Mouse (Mus musculus) cerebellum, postnatal 4 days (tissue): ENCODE results near the gene Zscan29.

ENCODE experiments used
- DNase-seq, 2 experiments: peaks; one replicate each; pipeline ENCODE4 v3.0.0; 2022; ENCODE audit warnings: low spot score in 2 of 2, mixed read lengths in 1 of 2

Gene Zscan29

GRCm38 (mm10) chr2:121170980-121171742 is at the start of gene Zscan29:
Zscan29 (minus strand) TSS chr2:121171125.
- DNase-seq = peak; percentile 76 to 86

GRCm38 (mm10) chr2:121219994-121220393 is 49.1 kb upstream of the Zscan29 start:
- no peak for DNase-seq

- DNase-seq = no peak
Measured at GRCm38 (mm10) chr2:121219177-121219576, 48.3 kb upstream of the Zscan29 start.

- DNase-seq = no peak
Measured at GRCm38 (mm10) chr2:121214491-121214890, 43.6 kb upstream of the Zscan29 start.

- no peak for DNase-seq
Measured at GRCm38 (mm10) chr2:121206541-121206940, 35.6 kb upstream of the Zscan29 start.

GRCm38 (mm10) chr2:121204276-121204675 is 33.4 kb upstream of the Zscan29 start:
- DNase-seq = no peak

GRCm38 (mm10) chr2:121195466-121195865 is 24.5 kb upstream of the Zscan29 start:
- DNase-seq = no peak

GRCm38 (mm10) chr2:121188530-121188929 is 17.6 kb upstream of the Zscan29 start:
- no peak for DNase-seq

GRCm38 (mm10) chr2:121184142-121184541 is 13.2 kb upstream of the Zscan29 start:
- no peak for DNase-seq

GRCm38 (mm10) chr2:121183431-121183830 is 12.5 kb upstream of the Zscan29 start:
- DNase-seq = no peak

- DNase-seq = no peak
Measured at GRCm38 (mm10) chr2:121178828-121179479, 8.0 kb upstream of the Zscan29 start.

GRCm38 (mm10) chr2:121170481-121170971 is 399 bp downstream of the Zscan29 start, which contains the start of gene Tubgcp4:
Tubgcp4 (plus strand) TSS chr2:121170654.
- DNase-seq = no peak

- DNase-seq = peak in 1 of 2 experiments; percentile 8
Measured at GRCm38 (mm10) chr2:121169902-121170301, 1.0 kb downstream of the Zscan29 start.

- DNase-seq = no peak
Measured at GRCm38 (mm10) chr2:121169173-121169572, 1.8 kb downstream of the Zscan29 start.

- no peak for DNase-seq
Measured at GRCm38 (mm10) chr2:121153100-121153499, 17.8 kb downstream of the Zscan29 start.

GRCm38 (mm10) chr2:121149679-121150078 is 21.2 kb downstream of the Zscan29 start:
- DNase-seq = no peak

GRCm38 (mm10) chr2:121142415-121142814 is 28.5 kb downstream of the Zscan29 start:
- no peak for DNase-seq

- no peak for DNase-seq
Measured at GRCm38 (mm10) chr2:121141216-121142035, 29.5 kb downstream of the Zscan29 start.

- peak; percentile 73 to 89 for DNase-seq
Measured at GRCm38 (mm10) chr2:121140018-121140882, 30.7 kb downstream of the Zscan29 start, which contains the start of the genes Adal and Lcmt2. Adal (plus strand) TSS chr2:121140428. Lcmt2 (minus strand) TSS chr2:121140653.

GRCm38 (mm10) chr2:121139266-121140017 is 31.5 kb downstream of the Zscan29 start:
- DNase-seq = peak; percentile 35 to 49
